Mouse (Mus musculus) midbrain, embryonic 14.5 days (tissue): ENCODE data around the gene Pdzd2. TPM values are rescaled to one million over a fixed set of nuclear protein-coding genes. Genes with fewer than 3 reads are reported as not detected.
A peak's percentile ranks its signal among the peaks of the same experiment; 100 is the strongest.

Experiments used
- ATAC-seq: fragments of 200-750 bp; cut with Nextera tagmentation; 2 replicates; pipeline ENCODE4 v1.8.0; 2017; ENCODE audit warnings: moderate number of reproducible peaks, moderate library complexity; ENCODE audit not compliant: low FRiP score, low TSS enrichment
- DNase-seq: peaks from one replicate; pipeline ENCODE4 v3.0.0-alpha.2; 2015
- H3K27ac ChIP-seq: fragments of 300-500 bp; sonication (generic); replicated peaks from 2 replicates; pipeline ENCODE4 v1.5.1; 2014; ENCODE audit warnings: mild to moderate bottlenecking, low read depth, low read length, moderate library complexity
- H3K27me3 ChIP-seq: fragments of 300-500 bp; sonication (generic); 2 replicates; pipeline ENCODE4 v1.6.1; 2014; ENCODE audit warnings: low read length, control low read depth, mixed read lengths; ENCODE audit not compliant: control insufficient read depth, insufficient read depth
- H3K36me3 ChIP-seq: fragments of 300-500 bp; sonication (generic); 2 replicates; pipeline ENCODE4 v1.6.1; 2014; ENCODE audit warnings: low read length, control low read depth; ENCODE audit not compliant: control insufficient read depth, insufficient read depth
- H3K4me1 ChIP-seq: fragments of 300-500 bp; sonication (generic); 2 replicates; pipeline ENCODE4 v1.6.1; 2014; ENCODE audit warnings: mild to moderate bottlenecking, antibody characterized with exemption, low read length, control low read depth; ENCODE audit not compliant: control insufficient read depth, insufficient read depth
- H3K4me2 ChIP-seq: fragments of 300-500 bp; sonication (generic); 2 replicates; pipeline ENCODE4 v1.6.1; 2014; ENCODE audit warnings: mild to moderate bottlenecking, low read length, moderate library complexity
- H3K4me3 ChIP-seq: fragments of 300-500 bp; sonication (generic); replicated peaks from 2 replicates; pipeline ENCODE4 v1.5.1; 2014; ENCODE audit warnings: low read depth, low read length
- H3K9ac ChIP-seq: fragments of 300-500 bp; sonication (generic); replicated peaks from 2 replicates; pipeline ENCODE4 v1.6.1; 2014; ENCODE audit warnings: mild to moderate bottlenecking, low read length, moderate library complexity
- H3K9me3 ChIP-seq: fragments of 300-500 bp; sonication (generic); 2 replicates; pipeline ENCODE4 v1.6.1; 2016; ENCODE audit warnings: low read length, control low read depth, mixed read lengths; ENCODE audit not compliant: control insufficient read depth
- WGBS: fragments of 180-500 bp; shearing (Covaris S2); extraction: QIAGEN DNeasy Blood & Tissue Kit; methylation state at CpG from one replicate; pipeline ENCODE4 v1.1.7; 2014; 5-methylcytosine and 5-hydroxymethylcytosine counted together
- polyA plus RNA-seq: library from polyadenylated mRNA; unstranded; fragments of >200 nt; fragmentation: Nextera tagmentation; extraction: Ambion mirVana; gene quantifications from 2 replicates; pipeline ENCODE4 v1.2.1, GENCODE M21; 2014

The Pdzd2 gene
- polyA plus RNA-seq, 1 experiment from 2014 or later: 11.2 TPM

GRCm38 (mm10) chr15:12415536-12416200, 324.1 kb downstream of the Pdzd2 start:
- WGBS: 87% methylated on average over 16 of the region's 16 CpGs
- ATAC-seq: no peak

DNA sequence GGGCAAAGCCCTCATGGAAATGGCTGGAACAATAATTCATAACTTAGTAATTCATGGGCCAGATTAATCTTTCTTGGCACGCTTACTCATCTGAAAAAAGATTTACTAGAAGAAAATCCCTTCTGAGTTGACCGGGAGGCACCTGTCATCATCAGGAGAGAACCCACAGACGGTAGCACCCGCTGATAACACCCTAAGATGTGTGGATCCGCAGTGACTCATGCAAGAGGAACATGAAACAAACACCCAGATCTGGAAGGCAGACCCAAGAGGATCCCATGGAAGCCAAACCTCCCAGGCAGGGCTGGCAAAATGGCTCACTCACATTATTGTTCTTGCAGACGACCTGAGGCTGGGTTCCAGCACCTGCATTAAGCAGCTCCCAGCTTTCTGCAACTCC, 325.0 kb downstream of the Pdzd2 start:
- Histone ChIP-seq H3K4me1 (no peaks in the 10 kb centered on the region), H3K36me3 (no peaks in the 10 kb centered on the region), H3K9me3 (no peaks in the 10 kb centered on the region), H3K27me3 (no peaks in the 10 kb centered on the region), H3K4me2 (no peak overlapping the region), H3K27ac (no peak overlapping the region), H3K9ac (no peak overlapping the region), H3K4me3 (no peak overlapping the region)
- WGBS: 88% methylated on average over 6 of the region's 6 CpGs
- ATAC-seq (no peak), DNase-seq (no peak)

More at GRCm38 (mm10) chr15:12415536-12416200, 324.1 kb downstream of the Pdzd2 start:
- no peak for DNase-seq
- Histone ChIP-seq H3K27ac (no peak overlapping the region), H3K4me1 (no peaks in the 10 kb centered on the region), H3K9me3 (no peaks in the 10 kb centered on the region), H3K27me3 (no peaks in the 10 kb centered on the region), H3K4me2 (no peak overlapping the region), H3K9ac (no peak overlapping the region), H3K4me3 (no peak overlapping the region), H3K36me3 (no peaks in the 10 kb centered on the region)

DNA sequence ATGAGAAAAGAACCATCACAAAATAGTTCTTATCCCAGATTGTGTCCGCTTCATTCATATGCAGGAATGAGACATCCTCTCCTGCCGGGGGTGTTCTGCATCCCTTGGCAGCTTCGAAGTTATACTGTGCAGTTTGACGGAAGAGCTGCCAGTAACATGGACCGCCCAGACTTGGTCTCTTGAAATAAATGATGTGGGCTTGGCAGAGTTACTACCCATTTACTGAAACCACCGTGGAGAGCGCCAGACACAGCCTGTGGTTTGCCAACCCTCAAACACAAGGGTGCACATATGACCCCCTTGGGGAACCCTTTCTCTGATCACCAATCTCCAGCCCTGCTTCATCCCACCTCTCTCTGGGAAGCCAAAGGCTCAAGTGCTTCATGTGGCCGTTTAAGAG, 331.5 kb downstream of the Pdzd2 start:
- H3K4me2 ChIP-seq: no peak overlapping the region
- ATAC-seq: no peak
- no peak for DNase-seq
- no peaks in the 10 kb centered on the region for H3K4me1 ChIP-seq
- H3K4me3 ChIP-seq: no peak overlapping the region
- H3K9me3 ChIP-seq: 0 out of 2 replicates have a peak, but pooled peaks cover 5% of the 10 kb centered on the region
- no peaks in the 10 kb centered on the region for H3K27me3 ChIP-seq
- no peak overlapping the region for H3K27ac ChIP-seq
- H3K9ac ChIP-seq: no peak overlapping the region
- 82% methylated on average over 8 of the region's 8 CpGs for WGBS
- no peaks in the 10 kb centered on the region for H3K36me3 ChIP-seq

DNA sequence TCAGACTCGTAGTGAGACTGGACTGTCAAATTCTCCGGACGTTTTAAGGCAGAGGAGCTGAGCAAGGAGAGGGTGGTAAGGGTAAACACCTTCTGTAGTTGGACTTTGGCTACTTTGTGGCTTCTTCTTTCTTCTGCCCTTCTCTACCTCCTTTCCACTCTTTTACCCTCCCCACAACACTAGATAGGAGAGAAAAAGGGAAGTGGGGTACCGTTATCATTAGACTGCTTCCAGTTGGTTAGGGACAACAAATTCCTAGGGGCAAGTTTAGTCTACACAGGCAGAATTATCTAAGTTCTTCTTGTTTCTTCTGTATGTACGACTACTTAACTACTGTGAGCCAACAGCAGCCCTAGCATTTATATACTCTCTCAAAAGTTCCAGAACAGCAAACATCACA, 334.1 kb downstream of the Pdzd2 start:
- no peaks in the 10 kb centered on the region for H3K27me3 ChIP-seq
- 93% methylated on average over 5 of the region's 5 CpGs for WGBS
- DNase-seq: no peak
- no peak overlapping the region for H3K4me2 ChIP-seq
- no peak overlapping the region for H3K4me3 ChIP-seq
- no peak overlapping the region for H3K27ac ChIP-seq
- no peak for ATAC-seq
- no peak overlapping the region for H3K9ac ChIP-seq
- 0 out of 2 replicates have a peak, but pooled peaks cover 5% of the 10 kb centered on the region for H3K9me3 ChIP-seq
- H3K36me3 ChIP-seq: no peaks in the 10 kb centered on the region
- no peaks in the 10 kb centered on the region for H3K4me1 ChIP-seq

DNA sequence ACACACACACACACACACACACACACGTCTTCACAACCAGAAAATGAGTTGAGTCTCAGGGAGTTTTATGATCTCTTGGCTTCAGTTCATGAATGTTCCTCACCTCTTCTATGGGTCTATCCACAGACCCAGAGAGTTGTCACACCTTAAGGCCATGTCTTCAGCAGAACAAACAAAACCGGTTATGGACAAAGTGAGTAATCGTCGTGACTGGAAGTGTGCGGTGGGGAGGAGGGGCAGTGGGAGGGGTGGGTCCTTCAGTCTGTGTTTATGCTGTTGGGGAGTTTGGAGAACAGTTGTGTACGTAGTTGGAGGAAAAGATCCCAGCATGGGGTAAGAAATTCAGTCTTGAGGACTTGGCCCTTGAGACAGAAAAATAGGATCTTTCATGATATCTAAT, 342.7 kb downstream of the Pdzd2 start:
- ATAC-seq (no peak), DNase-seq (no peak)
- Histone ChIP-seq H3K27ac (no peak overlapping the region), H3K36me3 (no peaks in the 10 kb centered on the region), H3K9ac (no peak overlapping the region), H3K4me3 (no peak overlapping the region), H3K4me2 (no peak overlapping the region), H3K27me3 (no peaks in the 10 kb centered on the region), H3K9me3 (no peaks in the 10 kb centered on the region), H3K4me1 (no peaks in the 10 kb centered on the region)
- WGBS: 90% methylated on average over 6 of the region's 6 CpGs

GRCm38 (mm10) chr15:12394758-12395157, 345.0 kb downstream of the Pdzd2 start:
- Histone ChIP-seq H3K27ac (no peak overlapping the region), H3K4me1 (0 out of 2 replicates have a peak, but pooled peaks cover 2% of the 10 kb centered on the region), H3K9me3 (no peaks in the 10 kb centered on the region), H3K4me3 (no peak overlapping the region), H3K27me3 (no peaks in the 10 kb centered on the region), H3K36me3 (no peaks in the 10 kb centered on the region), H3K4me2 (no peak overlapping the region), H3K9ac (no peak overlapping the region)
- WGBS: 92% methylated on average over 10 of the region's 10 CpGs
- no peak for ATAC-seq
- DNase-seq: no peak

DNA sequence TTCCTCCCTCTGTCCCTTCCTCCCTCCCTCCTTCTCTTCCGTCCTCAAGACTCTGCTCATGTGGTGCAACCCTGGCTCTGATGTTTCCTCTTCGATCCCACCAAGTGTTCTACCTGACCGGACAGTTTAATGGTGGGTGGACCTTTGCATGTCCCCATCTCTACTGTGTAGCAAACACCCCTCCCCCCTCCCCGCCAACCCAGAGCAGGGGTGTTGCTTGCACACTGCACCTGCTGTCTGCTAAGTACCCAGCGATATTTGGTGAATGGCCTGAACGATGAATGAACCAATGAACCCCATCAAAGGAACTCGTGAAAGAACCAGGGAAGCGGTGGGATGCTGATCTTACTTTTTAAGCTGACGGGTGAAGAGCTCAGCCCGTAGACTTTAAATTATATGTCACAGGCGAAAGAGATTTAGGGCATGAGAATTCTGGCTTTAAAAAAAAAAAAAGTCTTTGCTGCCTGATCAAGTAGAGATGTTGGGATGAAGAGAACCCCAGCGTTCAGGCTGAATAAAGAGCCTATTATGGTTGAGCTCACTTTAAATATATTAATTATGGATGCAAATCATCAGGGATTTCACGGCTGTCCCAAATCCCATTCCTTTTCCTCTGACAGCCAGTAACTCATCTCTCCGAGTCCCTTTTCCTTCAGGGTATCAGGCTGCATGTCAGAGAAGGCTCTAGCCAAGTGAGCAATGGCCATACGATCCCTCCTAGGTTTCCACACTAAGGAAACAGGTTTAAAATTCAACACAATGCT, 350.8 kb downstream of the Pdzd2 start:
- H3K27me3 ChIP-seq: no peaks in the 10 kb centered on the region
- H3K9ac ChIP-seq: no peak overlapping the region
- peak overlapping the region; percentile 62 for H3K27ac ChIP-seq
- no peaks in the 10 kb centered on the region for H3K36me3 ChIP-seq
- WGBS: 13% methylated on average over 15 of the region's 15 CpGs
- 0 out of 2 replicates have a peak, but pooled peaks cover 10% of the 10 kb centered on the region for H3K4me1 ChIP-seq
- no peak overlapping the region for H3K4me3 ChIP-seq
- peak; percentile 89 for ATAC-seq
- no peaks in the 10 kb centered on the region for H3K9me3 ChIP-seq
- peak overlapping the region; percentile 19; the same call in 1 of the 2 replicates for H3K4me2 ChIP-seq
- peak; percentile 75 for DNase-seq

DNA sequence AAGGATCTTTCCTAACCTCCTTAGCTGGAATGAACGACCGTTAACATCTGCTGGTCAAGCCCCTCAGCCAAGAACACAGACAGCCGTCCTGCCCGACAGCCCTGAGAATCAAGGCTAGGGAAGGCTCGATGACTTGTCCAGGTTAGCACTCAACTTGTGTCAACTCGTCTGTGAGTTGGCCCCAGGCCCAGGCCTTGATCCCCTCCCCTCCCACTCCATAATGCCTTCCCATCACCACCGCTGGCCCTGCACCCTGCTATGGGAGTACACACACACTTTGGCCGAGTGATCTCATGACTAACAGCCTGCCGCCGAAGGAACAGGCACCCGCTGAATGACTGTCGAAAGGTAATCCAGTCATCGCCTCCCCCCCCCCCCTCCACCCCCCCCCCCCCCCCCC, 355.0 kb downstream of the Pdzd2 start:
- WGBS: 79% methylated on average over 13 of the region's 13 CpGs
- 0 out of 2 replicates have a peak, but pooled peaks cover 7% of the 10 kb centered on the region for H3K4me1 ChIP-seq
- no peaks in the 10 kb centered on the region for H3K36me3 ChIP-seq
- H3K4me3 ChIP-seq: no peak overlapping the region
- no peak for DNase-seq
- no peaks in the 10 kb centered on the region for H3K9me3 ChIP-seq
- no peak overlapping the region for H3K9ac ChIP-seq
- no peak overlapping the region for H3K27ac ChIP-seq
- H3K27me3 ChIP-seq: no peaks in the 10 kb centered on the region
- no peak for ATAC-seq
- H3K4me2 ChIP-seq: no peak overlapping the region

GRCm38 (mm10) chr15:12380548-12380947, 359.2 kb downstream of the Pdzd2 start:
- peak; percentile 28 for DNase-seq
- no peak overlapping the region for H3K9ac ChIP-seq
- WGBS: 59% methylated on average over 5 of the region's 5 CpGs
- H3K27ac ChIP-seq: no peak overlapping the region
- no peaks in the 10 kb centered on the region for H3K27me3 ChIP-seq
- H3K4me3 ChIP-seq: no peak overlapping the region
- no peak overlapping the region for H3K4me2 ChIP-seq
- no peaks in the 10 kb centered on the region for H3K9me3 ChIP-seq
- ATAC-seq: no peak
- H3K4me1 ChIP-seq: peaks cover 7% of the 10 kb centered on the region
- H3K36me3 ChIP-seq: no peaks in the 10 kb centered on the region
